Mouse (Mus musculus) heart, embryonic 12.5 days (tissue): ENCODE results near the gene Aox1. TPM values are rescaled to one million over a fixed set of nuclear protein-coding genes. Genes with fewer than 3 reads are reported as not detected.
"Not testable (repeated sequence)": the region's sequence is repeated elsewhere in the genome, so short reads cannot be mapped to it uniquely, and the experiment has no call there.

Experiments used
- ATAC-seq: fragments of 200-750 bp; cut with Nextera tagmentation; 2 replicates; pipeline ENCODE4 v1.8.0; 2017; ENCODE audit warnings: moderate TSS enrichment, moderate library complexity; ENCODE audit not compliant: insufficient number of reproducible peaks, low FRiP score
- H3K27ac ChIP-seq: fragments of 300-500 bp; sonication (generic); 2 replicates; pipeline ENCODE4 v1.5.1; 2016; ENCODE audit warnings: mild to moderate bottlenecking, moderate library complexity; ENCODE audit not compliant: poor library complexity, severe bottlenecking
- H3K27me3 ChIP-seq: fragments of 300-500 bp; sonication (generic); replicated peaks from 2 replicates; pipeline ENCODE4 v1.6.1; 2016; ENCODE audit warnings: mild to moderate bottlenecking, moderate library complexity
- H3K36me3 ChIP-seq: fragments of 300-500 bp; sonication (generic); 2 replicates; pipeline ENCODE4 v1.6.1; 2016; ENCODE audit warnings: mild to moderate bottlenecking, moderate library complexity
- H3K4me1 ChIP-seq: fragments of 300-500 bp; sonication (generic); replicated peaks from 2 replicates; pipeline ENCODE4 v1.6.1; 2016; ENCODE audit warnings: mild to moderate bottlenecking
- H3K4me2 ChIP-seq: fragments of 300-500 bp; sonication (generic); 2 replicates; pipeline ENCODE4 v1.6.1; 2016; ENCODE audit warnings: mild to moderate bottlenecking, moderate library complexity
- H3K4me3 ChIP-seq: fragments of 300-500 bp; sonication (generic); 2 replicates; pipeline ENCODE4 v1.5.1; 2016; ENCODE audit warnings: mild to moderate bottlenecking
- H3K9ac ChIP-seq: fragments of 300-500 bp; sonication (generic); 2 replicates; pipeline ENCODE4 v1.6.1; 2016; ENCODE audit warnings: mild to moderate bottlenecking, moderate library complexity
- H3K9me3 ChIP-seq: fragments of 300-500 bp; sonication (generic); replicated peaks from 2 replicates; pipeline ENCODE4 v1.6.1; 2016; ENCODE audit warnings: mild to moderate bottlenecking, moderate library complexity
- WGBS: fragments of 180-500 bp; shearing (Covaris S2); methylation state at CpG from one replicate; pipeline ENCODE4 v1.1.7; 2016; 5-methylcytosine and 5-hydroxymethylcytosine counted together
- polyA plus RNA-seq: library from polyadenylated mRNA; unstranded; fragments of >200 nt; fragmentation: Nextera tagmentation; extraction: Ambion mirVana; gene quantifications from 2 replicates; pipeline ENCODE4 v1.2.1, GENCODE M21; 2016

The Aox1 gene
- polyA plus RNA-seq: 0.23 and 0.36 TPM in 2 replicates

DNA sequence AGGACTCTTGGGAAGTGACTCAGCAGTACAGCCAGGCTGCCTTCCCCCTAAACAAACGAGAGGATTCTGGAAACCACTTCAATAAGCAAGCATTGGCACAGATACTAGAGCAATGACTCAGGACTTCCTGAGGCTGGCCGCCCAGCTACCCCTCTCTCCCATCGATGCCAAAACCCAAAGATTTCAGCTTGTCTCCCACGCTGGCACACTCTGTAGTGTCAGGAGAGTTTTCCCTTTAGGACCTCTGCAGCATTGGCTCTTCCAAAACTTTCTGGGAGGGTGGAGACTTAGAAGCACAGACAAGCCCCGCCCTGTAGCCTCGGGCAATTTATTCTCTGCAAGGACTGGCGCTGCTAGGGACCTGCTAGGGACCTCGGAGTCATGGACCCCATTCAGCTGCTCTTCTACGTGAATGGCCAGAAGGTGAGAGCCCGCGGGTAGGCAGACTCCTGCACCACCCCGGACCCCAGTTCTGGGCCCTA lies at the start of gene Aox1:
Gene Aox1 (plus strand): TSS at position 296 of the 482 bp plus-strand sequence.
- no peaks in the 10 kb centered on the region; the same call in 1 of the 2 replicates for H3K27me3 ChIP-seq
- peak within 1 kb of the TSS; percentile 49 for H3K27ac ChIP-seq
- H3K9ac ChIP-seq: peak within 1 kb of the TSS; percentile 59
- peak; percentile 69; the same call in 1 of the 2 replicates for ATAC-seq
- H3K4me3 ChIP-seq: peak within 1 kb of the TSS; percentile 42
- peak within 1 kb of the TSS; percentile 78 for H3K4me2 ChIP-seq
- 10% methylated on average over 12 of the region's 12 CpGs for WGBS
- peaks cover 36% of the 10 kb centered on the region for H3K4me1 ChIP-seq
- H3K36me3 ChIP-seq: peaks cover 3% of the 10 kb centered on the region
- no peaks in the 10 kb centered on the region for H3K9me3 ChIP-seq

DNA sequence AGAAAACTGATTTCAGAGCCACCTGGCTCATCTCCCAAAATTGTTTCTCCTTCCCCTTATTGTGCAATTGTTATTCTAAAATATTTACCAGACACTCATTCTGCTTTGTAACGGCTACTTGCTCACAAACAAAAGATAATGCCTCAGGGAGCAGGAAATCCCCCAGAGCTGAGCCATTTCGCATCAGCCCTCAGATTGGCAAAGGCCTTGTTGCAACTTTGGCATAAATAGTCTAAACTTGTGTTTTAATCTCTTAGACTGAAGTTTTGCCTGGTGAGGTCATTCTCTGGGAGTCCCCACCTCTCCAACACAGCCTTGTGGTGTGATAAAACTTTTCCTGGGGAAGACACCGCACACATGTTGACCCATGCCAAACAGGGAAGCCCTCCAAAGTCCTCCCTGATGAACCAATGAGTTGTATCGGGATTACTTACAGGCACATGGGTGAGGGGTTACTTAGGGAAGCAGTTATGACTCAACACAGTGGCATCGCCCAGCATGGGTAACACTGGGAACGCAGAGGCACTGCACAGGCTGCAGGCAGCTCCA lies 40.6 kb upstream of the Aox1 start:
- WGBS: 43% methylated on average over 6 of the region's 6 CpGs
- H3K4me2 ChIP-seq: no peak overlapping the region

DNA sequence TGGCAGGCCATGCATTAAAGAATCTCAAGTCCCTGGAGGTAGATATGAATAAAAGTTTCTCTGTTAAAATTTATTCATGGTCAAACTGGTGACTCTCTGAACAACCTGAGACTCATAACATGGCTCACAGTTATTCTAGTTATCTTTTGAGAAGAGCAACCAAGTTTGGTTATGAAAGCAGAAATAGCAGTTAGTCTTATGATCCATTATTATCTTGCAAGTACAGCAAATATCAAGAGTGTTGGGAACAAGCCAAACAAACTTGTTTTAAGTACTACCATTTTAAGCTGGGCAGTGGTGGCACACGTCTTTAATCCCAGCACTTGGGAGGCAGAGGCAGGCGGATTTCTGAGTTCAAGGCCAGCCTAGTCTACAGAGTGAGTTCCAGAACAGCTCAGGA lies 38.5 kb upstream of the Aox1 start:
- Histone ChIP-seq H3K9ac (no peak overlapping the region), H3K27me3 (no peaks in the 10 kb centered on the region), H3K4me3 (no peak overlapping the region), H3K4me1 (0 out of 2 replicates have a peak, but pooled peaks cover 5% of the 10 kb centered on the region), H3K4me2 (no peak overlapping the region), H3K27ac (no peak overlapping the region), H3K36me3 (no peaks in the 10 kb centered on the region), H3K9me3 (no peaks in the 10 kb centered on the region)
- WGBS: 70% methylated on average over 2 of the region's 2 CpGs
- no peak for ATAC-seq

More for the DNA sequence above, 40.6 kb upstream of the Aox1 start:
- H3K4me3 ChIP-seq: no peak overlapping the region
- no peak overlapping the region for H3K9ac ChIP-seq
- H3K27ac ChIP-seq: no peak overlapping the region
- 0 out of 2 replicates have a peak, but pooled peaks cover 5% of the 10 kb centered on the region for H3K4me1 ChIP-seq
- no peaks in the 10 kb centered on the region for H3K9me3 ChIP-seq
- H3K27me3 ChIP-seq: no peaks in the 10 kb centered on the region
- no peaks in the 10 kb centered on the region for H3K36me3 ChIP-seq
- ATAC-seq: no peak

DNA sequence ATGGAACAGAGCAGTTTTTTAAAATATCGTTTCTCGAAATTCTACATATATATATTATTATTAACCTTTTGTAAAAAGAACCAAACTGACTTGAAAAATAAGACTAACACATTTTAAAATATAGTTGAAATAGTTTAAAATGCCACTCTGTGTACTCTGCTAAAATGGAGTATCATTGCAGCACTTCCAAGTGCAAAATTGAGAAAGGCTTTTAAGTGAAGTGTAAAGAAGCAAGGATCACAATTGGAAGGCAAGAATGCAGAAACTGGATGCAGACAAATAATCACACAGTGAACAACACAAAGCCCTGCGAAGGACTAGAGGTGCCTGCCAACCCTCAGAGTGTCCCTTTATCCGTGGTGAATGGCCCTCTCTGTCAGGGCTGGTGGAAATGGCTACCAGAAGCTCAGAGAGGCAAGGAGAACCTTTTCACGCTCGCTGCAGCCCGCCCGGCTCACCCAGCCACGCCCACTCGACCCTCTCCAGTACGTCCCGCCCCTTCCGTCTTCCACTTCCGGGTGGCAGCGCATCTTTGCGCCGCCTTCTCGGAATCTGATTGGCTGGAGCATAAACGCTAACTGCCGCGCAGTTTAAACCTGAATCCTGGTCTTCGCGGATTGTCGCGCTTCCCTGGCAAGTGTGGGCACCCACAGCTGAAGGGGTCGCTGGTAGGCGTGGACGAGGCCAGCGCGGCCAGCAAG lies 34.1 kb upstream of the Aox1 start, which contains the start of gene Sgo2a:
Gene Sgo2a (plus strand): TSS at position 540 of the 701 bp plus-strand sequence.
- 6% methylated on average over 30 of the region's 30 CpGs for WGBS
- H3K27me3 ChIP-seq: no peaks in the 10 kb centered on the region
- no peaks in the 10 kb centered on the region for H3K9me3 ChIP-seq
- 0 out of 2 replicates have a peak, but pooled peaks cover 10% of the 10 kb centered on the region for H3K36me3 ChIP-seq
- peak within 1 kb of the TSS; percentile 78 for H3K27ac ChIP-seq
- peak within 1 kb of the TSS; percentile 95 for H3K4me3 ChIP-seq
- peak within 1 kb of the TSS; percentile 77 for H3K9ac ChIP-seq
- H3K4me1 ChIP-seq: peaks cover 23% of the 10 kb centered on the region
- peak within 1 kb of the TSS; percentile 77 for H3K4me2 ChIP-seq
- ATAC-seq: peak; percentile 96

DNA sequence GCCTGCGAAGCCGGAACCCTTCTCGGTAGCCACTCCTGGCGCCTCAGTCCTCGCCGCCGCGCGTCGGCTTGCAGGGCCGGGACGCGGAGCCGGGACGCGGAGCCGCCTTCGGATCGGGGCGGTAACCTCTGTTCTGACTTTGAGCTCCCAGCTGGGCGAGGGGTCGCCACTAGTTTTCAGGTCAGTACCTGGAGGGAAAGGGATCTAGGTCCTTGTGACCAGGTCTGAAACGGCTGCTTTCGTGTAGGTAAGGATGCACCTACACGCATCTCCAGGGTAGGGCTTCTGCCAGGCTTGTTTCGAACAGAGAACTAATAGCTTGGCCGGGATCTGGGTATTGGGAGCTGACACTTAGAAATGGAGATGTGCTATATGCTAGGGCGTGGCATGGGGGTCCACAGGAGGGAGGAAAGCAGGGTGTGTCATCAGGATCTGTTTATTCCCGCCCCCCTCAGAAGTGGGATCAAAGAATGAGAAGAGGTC lies 33.6 kb upstream of the Aox1 start:
- H3K36me3 ChIP-seq: peaks cover 15% of the 10 kb centered on the region; the same call in 1 of the 2 replicates
- peak overlapping the region; percentile 77 for H3K9ac ChIP-seq
- WGBS: under 1% methylated on average over 29 of the region's 29 CpGs
- peak; percentile 82 for ATAC-seq
- no peaks in the 10 kb centered on the region for H3K9me3 ChIP-seq
- H3K27me3 ChIP-seq: no peaks in the 10 kb centered on the region
- H3K4me3 ChIP-seq: peak overlapping the region; percentile 95
- H3K4me1 ChIP-seq: peaks cover 23% of the 10 kb centered on the region
- H3K4me2 ChIP-seq: peak overlapping the region; percentile 77
- H3K27ac ChIP-seq: peak overlapping the region; percentile 78

DNA sequence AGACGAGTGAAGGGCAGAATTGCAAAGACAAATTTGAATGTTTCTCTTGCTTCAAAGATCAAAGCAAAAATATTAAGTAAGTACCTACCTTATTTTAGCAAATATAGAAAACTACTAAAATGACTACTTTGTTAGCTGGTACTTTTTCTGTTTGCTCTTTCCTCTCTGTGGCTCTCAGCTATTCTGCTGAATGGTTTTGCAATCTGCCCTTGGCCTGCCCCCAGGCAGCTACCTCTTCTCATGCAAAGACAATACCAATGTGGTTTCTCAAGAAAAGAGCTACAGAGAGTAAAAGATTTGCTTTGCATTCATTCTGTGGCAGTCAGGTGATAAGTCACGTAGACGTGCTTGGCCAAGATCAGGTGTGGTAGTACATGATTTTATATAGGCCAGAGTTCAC lies 31.6 kb upstream of the Aox1 start:
- Histone ChIP-seq H3K27me3 (no peaks in the 10 kb centered on the region), H3K27ac (no peak overlapping the region), H3K4me1 (peaks cover 23% of the 10 kb centered on the region), H3K4me3 (no peak overlapping the region), H3K4me2 (no peak overlapping the region), H3K9me3 (no peaks in the 10 kb centered on the region), H3K9ac (no peak overlapping the region), H3K36me3 (peaks cover 22% of the 10 kb centered on the region)
- WGBS: 86% methylated on average over 3 of the region's 3 CpGs
- no peak for ATAC-seq

DNA sequence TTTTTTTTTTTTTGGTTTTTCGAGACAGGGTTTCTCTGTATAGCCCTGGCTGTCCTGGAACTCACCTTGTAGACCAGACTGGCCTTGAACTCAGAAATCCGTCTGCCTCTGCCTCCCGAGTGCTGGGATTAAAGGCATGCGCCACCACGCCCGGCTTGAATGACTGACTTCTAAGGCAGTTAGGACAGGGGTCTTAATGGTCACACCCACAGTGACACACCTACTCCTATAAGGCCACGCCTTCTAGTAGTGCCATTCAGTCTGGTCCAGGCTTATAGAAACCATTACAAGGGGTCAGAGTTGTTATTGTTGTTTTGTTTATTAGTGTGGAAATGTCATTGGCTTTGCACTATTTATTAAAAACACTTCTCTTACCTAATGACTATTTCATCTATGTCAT lies 23.3 kb upstream of the Aox1 start:
- H3K4me2 ChIP-seq, H3K27ac ChIP-seq, ATAC-seq, H3K4me3 ChIP-seq, H3K9me3 ChIP-seq, H3K27me3 ChIP-seq, H3K4me1 ChIP-seq, H3K9ac ChIP-seq: not testable (repeated sequence)
- H3K36me3 ChIP-seq: peaks cover 34% of the 10 kb centered on the region
- 96% methylated on average over 7 of the region's 7 CpGs for WGBS

DNA sequence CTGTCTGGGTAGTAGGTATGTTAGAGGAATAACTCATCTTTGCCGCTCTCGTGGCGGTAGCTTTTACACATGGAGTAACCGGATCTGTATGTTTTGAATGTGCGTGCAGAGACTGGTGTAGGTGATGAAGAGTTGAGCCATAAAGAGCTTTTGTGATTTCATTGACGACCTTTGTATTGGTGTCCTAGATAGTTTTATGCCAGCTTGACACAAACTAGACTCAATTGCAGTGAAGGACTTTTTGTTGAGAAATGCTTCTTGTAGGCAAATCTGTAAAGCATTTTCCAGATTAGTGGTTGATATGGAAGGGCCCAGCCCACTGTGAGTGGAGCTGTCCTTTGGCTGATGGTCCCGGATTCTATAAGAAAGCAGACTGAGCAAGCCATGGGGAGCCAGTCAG lies 10.9 kb upstream of the Aox1 start, which contains the start of gene Kctd18:
Gene Kctd18 (minus strand): TSS at position 101 of the 400 bp plus-strand sequence.
- Histone ChIP-seq H3K9ac (no peak within 1 kb of the TSS), H3K27me3 (no peaks in the 10 kb centered on the region), H3K4me2 (no peak within 1 kb of the TSS), H3K36me3 (peaks cover 60% of the 10 kb centered on the region), H3K9me3 (no peaks in the 10 kb centered on the region), H3K27ac (no peak within 1 kb of the TSS), H3K4me3 (no peak within 1 kb of the TSS), H3K4me1 (no peaks in the 10 kb centered on the region)
- 95% methylated on average over 7 of the region's 7 CpGs for WGBS
- ATAC-seq: no peak

DNA sequence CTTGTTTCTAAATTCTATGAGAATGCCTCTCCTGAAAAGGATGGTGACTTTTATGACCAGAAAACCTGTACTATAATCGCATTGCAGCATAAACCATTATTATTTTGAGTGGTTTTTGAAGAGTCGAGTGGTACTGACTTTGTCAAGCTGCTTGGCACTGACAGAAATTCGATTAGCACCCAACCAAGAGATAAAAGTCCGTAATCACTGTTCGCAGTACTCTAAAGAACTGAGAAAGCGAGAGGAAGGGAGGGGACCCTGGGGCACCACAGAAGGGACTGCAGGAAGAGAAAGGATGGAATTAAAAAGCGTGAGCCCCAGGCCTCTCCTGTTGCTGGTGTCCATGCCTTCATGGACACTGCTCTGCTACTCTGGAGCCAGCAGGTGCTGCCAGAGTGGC lies 2.0 kb upstream of the Aox1 start:
- Histone ChIP-seq H3K4me3 (no peak overlapping the region), H3K9me3 (no peaks in the 10 kb centered on the region), H3K36me3 (peaks cover 11% of the 10 kb centered on the region), H3K4me1 (peaks cover 36% of the 10 kb centered on the region), H3K4me2 (peak overlapping the region; percentile 33), H3K9ac (peak overlapping the region; percentile 8; the same call in 1 of the 2 replicates), H3K27ac (peak overlapping the region; percentile 78), H3K27me3 (no peaks in the 10 kb centered on the region)
- 19% methylated on average over 7 of the region's 7 CpGs for WGBS
- ATAC-seq: no peak

DNA sequence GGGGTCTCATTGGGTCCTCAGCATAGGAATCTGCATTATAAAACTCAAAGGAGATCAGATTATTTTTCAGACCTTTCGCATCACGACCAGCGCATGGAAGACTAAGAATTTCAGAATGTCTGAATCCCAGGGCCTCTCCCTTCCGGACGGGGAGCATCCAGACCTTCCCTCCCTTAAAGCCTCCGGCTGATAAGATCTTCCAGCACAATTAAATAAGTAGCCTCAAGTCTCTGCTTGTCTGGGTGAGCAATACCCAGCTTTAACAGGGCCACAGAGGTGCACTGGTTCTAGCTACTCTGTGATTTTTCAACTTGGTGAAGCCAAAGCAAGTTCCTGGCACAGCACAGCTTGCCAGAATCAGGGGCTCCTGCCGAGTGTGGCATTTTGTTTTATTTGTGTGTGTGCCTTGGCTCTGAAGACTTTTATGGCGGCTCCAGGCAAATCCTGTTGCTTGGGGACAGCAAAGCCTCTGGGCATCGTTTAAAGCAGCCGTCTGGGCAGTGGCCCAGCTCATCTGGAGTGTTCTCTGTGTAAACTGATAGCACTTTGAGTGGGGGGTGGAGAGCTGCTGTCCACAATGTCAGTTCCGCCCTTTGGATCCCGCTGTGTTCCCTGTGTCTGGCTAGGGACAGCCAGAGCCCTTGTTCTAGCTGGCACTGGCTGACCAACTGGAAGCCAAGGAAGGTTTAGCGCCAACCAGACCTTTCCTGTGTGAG lies 583 bp downstream of the Aox1 start:
- 14% methylated on average over 13 of the region's 13 CpGs for WGBS
- peak overlapping the region; percentile 49 for H3K27ac ChIP-seq
- H3K36me3 ChIP-seq: no peaks in the 10 kb centered on the region
- H3K4me1 ChIP-seq: peaks cover 36% of the 10 kb centered on the region
- H3K4me2 ChIP-seq: peak overlapping the region; percentile 78
- peak; percentile 75 for ATAC-seq
- H3K27me3 ChIP-seq: no peaks in the 10 kb centered on the region; the same call in 1 of the 2 replicates
- H3K9ac ChIP-seq: peak overlapping the region; percentile 59
- H3K9me3 ChIP-seq: no peaks in the 10 kb centered on the region
- peak overlapping the region; percentile 42 for H3K4me3 ChIP-seq
